Mouse (Mus musculus): ENCODE results near the gene Trim28. TPM values are rescaled to one million over a fixed set of nuclear protein-coding genes. Genes with fewer than 3 reads are reported as not detected.

Gene Trim28
- polyA plus RNA-seq, 1 experiment, result 186 TPM

GRCm38 (mm10) chr7:12980291-12980690 lies 18.6 kb upstream of the Trim28 start:
- no peaks in the 10 kb centered on the region for H3K36me3 ChIP-seq (ENCODE audit: control insufficient read depth, insufficient read depth, low read length)
- no peaks in the 10 kb centered on the region for H3K27me3 ChIP-seq (replicated peaks; ENCODE audit: control insufficient read depth, insufficient read depth, low read length)
- H3K27ac ChIP-seq (ENCODE audit: insufficient read depth, low read depth, low read length), result no peak overlapping the region
- WGBS, result 88% methylated on average over 7 of the region's 7 CpGs
- H3K4me1 ChIP-seq (ENCODE audit: control insufficient read depth, insufficient read depth, low read length), result no peaks in the 10 kb centered on the region
- no peak for DNase-seq
- no peak overlapping the region for H3K4me3 ChIP-seq (ENCODE audit: insufficient read depth, low read depth, low read length)
- TF ChIP-seq CTCF (conservative IDR thresholded peaks at IDR 0.05; ENCODE audit: insufficient read depth, insufficient read length, low read depth, low read length), result no peak
- TF ChIP-seq POLR2A (IDR thresholded peaks at IDR 0.05; ENCODE audit: low read depth, low read length), result no peak

DNA sequence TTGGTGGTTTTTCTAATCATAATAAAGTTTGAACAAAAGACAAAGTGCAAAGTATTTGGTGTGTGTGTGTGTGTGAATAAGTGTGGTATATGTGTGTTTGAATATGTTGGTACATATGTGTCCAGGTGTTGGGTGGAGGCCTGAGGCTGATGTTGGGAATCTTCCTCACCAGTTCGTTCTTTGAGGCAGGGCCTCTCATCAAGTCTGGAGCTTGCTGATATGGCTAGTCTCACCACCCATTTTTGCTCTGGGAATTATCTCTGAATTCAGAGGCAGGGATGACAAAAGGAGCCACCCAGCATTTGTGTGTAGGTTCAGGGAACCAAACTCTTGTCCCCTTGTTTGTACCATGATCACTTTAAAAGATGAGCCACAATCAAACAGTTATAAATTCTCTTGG lies 13.2 kb upstream of the Trim28 start:
- Histone ChIP-seq H3K4me1 (ENCODE audit: control insufficient read depth, insufficient read depth, low read length) (no peaks in the 10 kb centered on the region), H3K4me3 (ENCODE audit: insufficient read depth, low read depth, low read length) (no peak overlapping the region), H3K27me3 (replicated peaks; ENCODE audit: control insufficient read depth, insufficient read depth, low read length) (no peaks in the 10 kb centered on the region), H3K27ac (ENCODE audit: insufficient read depth, low read depth, low read length) (no peak overlapping the region), H3K36me3 (ENCODE audit: control insufficient read depth, insufficient read depth, low read length) (no peaks in the 10 kb centered on the region)
- TF ChIP-seq POLR2A (IDR thresholded peaks at IDR 0.05; ENCODE audit: low read depth, low read length) (no peak), CTCF (conservative IDR thresholded peaks at IDR 0.05; ENCODE audit: insufficient read depth, insufficient read length, low read depth, low read length) (no peak)
- DNase-seq, result no peak
- 81% methylated on average over 1 of the region's 1 CpGs for WGBS

- TF ChIP-seq CTCF (conservative IDR thresholded peaks at IDR 0.05; ENCODE audit: insufficient read depth, insufficient read length, low read depth, low read length) (no peak), POLR2A (IDR thresholded peaks at IDR 0.05; ENCODE audit: low read depth, low read length) (no peak)
- no peaks in the 10 kb centered on the region for H3K36me3 ChIP-seq (ENCODE audit: control insufficient read depth, insufficient read depth, low read length)
- no peak overlapping the region for H3K4me3 ChIP-seq (ENCODE audit: insufficient read depth, low read depth, low read length)
- H3K27ac ChIP-seq (ENCODE audit: insufficient read depth, low read depth, low read length), result no peak overlapping the region
- WGBS, result 86% methylated on average over 8 of the region's 8 CpGs
- no peaks in the 10 kb centered on the region for H3K4me1 ChIP-seq (ENCODE audit: control insufficient read depth, insufficient read depth, low read length)
- H3K27me3 ChIP-seq (replicated peaks; ENCODE audit: control insufficient read depth, insufficient read depth, low read length), result no peaks in the 10 kb centered on the region
- no peak for DNase-seq
Measured at GRCm38 (mm10) chr7:12986906-12987305, 12.0 kb upstream of the Trim28 start.

GRCm38 (mm10) chr7:12987409-12988189 lies 11.3 kb upstream of the Trim28 start:
- Histone ChIP-seq H3K27ac (ENCODE audit: insufficient read depth, low read depth, low read length) (no peak overlapping the region), H3K36me3 (ENCODE audit: control insufficient read depth, insufficient read depth, low read length) (no peaks in the 10 kb centered on the region), H3K4me1 (ENCODE audit: control insufficient read depth, insufficient read depth, low read length) (no peaks in the 10 kb centered on the region), H3K4me3 (ENCODE audit: insufficient read depth, low read depth, low read length) (no peak overlapping the region), H3K27me3 (replicated peaks; ENCODE audit: control insufficient read depth, insufficient read depth, low read length) (no peaks in the 10 kb centered on the region)
- no peak for TF ChIP-seq CTCF (conservative IDR thresholded peaks at IDR 0.05; ENCODE audit: insufficient read depth, insufficient read length, low read depth, low read length)
- TF ChIP-seq POLR2A (IDR thresholded peaks at IDR 0.05; ENCODE audit: low read depth, low read length), result no peak
- 73% methylated on average over 8 of the region's 8 CpGs for WGBS
- DNase-seq, result no peak

GRCm38 (mm10) chr7:12992222-12992621 lies 6.7 kb upstream of the Trim28 start:
- 7% methylated on average over 3 of the region's 3 CpGs for WGBS
- peak; percentile 27 for DNase-seq
- Histone ChIP-seq H3K27ac (ENCODE audit: insufficient read depth, low read depth, low read length) (no peak overlapping the region), H3K27me3 (replicated peaks; ENCODE audit: control insufficient read depth, insufficient read depth, low read length) (no peaks in the 10 kb centered on the region), H3K36me3 (ENCODE audit: control insufficient read depth, insufficient read depth, low read length) (no peaks in the 10 kb centered on the region), H3K4me1 (ENCODE audit: control insufficient read depth, insufficient read depth, low read length) (no peaks in the 10 kb centered on the region), H3K4me3 (ENCODE audit: insufficient read depth, low read depth, low read length) (no peak overlapping the region)
- TF ChIP-seq CTCF (conservative IDR thresholded peaks at IDR 0.05; ENCODE audit: insufficient read depth, insufficient read length, low read depth, low read length) (no peak), POLR2A (IDR thresholded peaks at IDR 0.05; ENCODE audit: low read depth, low read length) (no peak)

GRCm38 (mm10) chr7:12993148-12993547 lies 5.8 kb upstream of the Trim28 start:
- no peaks in the 10 kb centered on the region for H3K27me3 ChIP-seq (replicated peaks; ENCODE audit: control insufficient read depth, insufficient read depth, low read length)
- H3K36me3 ChIP-seq (ENCODE audit: control insufficient read depth, insufficient read depth, low read length), result no peaks in the 10 kb centered on the region
- no peak overlapping the region for H3K27ac ChIP-seq (ENCODE audit: insufficient read depth, low read depth, low read length)
- 89% methylated on average over 10 of the region's 10 CpGs for WGBS
- H3K4me1 ChIP-seq (ENCODE audit: control insufficient read depth, insufficient read depth, low read length), result no peaks in the 10 kb centered on the region
- no peak for DNase-seq
- H3K4me3 ChIP-seq (ENCODE audit: insufficient read depth, low read depth, low read length), result no peak overlapping the region
- TF ChIP-seq CTCF (conservative IDR thresholded peaks at IDR 0.05; ENCODE audit: insufficient read depth, insufficient read length, low read depth, low read length), result no peak
- no peak for TF ChIP-seq POLR2A (IDR thresholded peaks at IDR 0.05; ENCODE audit: low read depth, low read length)

GRCm38 (mm10) chr7:12995862-12996261 lies 3.1 kb upstream of the Trim28 start:
- H3K27ac ChIP-seq (ENCODE audit: insufficient read depth, low read depth, low read length), result no peak overlapping the region
- H3K27me3 ChIP-seq (replicated peaks; ENCODE audit: control insufficient read depth, insufficient read depth, low read length), result no peaks in the 10 kb centered on the region
- H3K4me1 ChIP-seq (ENCODE audit: control insufficient read depth, insufficient read depth, low read length), result no peaks in the 10 kb centered on the region
- TF ChIP-seq POLR2A (IDR thresholded peaks at IDR 0.05; ENCODE audit: low read depth, low read length) (no peak), CTCF (conservative IDR thresholded peaks at IDR 0.05; ENCODE audit: insufficient read depth, insufficient read length, low read depth, low read length) (no peak)
- no peak overlapping the region for H3K4me3 ChIP-seq (ENCODE audit: insufficient read depth, low read depth, low read length)
- H3K36me3 ChIP-seq (ENCODE audit: control insufficient read depth, insufficient read depth, low read length), result no peaks in the 10 kb centered on the region
- DNase-seq, result no peak

Measured in kidney, adult 2 months (tissue).